Mouse (Mus musculus): ENCODE data around the gene Ripply1. TPM values are rescaled to one million over a fixed set of nuclear protein-coding genes. Genes with fewer than 3 reads are reported as not detected.

The Ripply1 gene
- total RNA-seq (2021): not detected

DNA sequence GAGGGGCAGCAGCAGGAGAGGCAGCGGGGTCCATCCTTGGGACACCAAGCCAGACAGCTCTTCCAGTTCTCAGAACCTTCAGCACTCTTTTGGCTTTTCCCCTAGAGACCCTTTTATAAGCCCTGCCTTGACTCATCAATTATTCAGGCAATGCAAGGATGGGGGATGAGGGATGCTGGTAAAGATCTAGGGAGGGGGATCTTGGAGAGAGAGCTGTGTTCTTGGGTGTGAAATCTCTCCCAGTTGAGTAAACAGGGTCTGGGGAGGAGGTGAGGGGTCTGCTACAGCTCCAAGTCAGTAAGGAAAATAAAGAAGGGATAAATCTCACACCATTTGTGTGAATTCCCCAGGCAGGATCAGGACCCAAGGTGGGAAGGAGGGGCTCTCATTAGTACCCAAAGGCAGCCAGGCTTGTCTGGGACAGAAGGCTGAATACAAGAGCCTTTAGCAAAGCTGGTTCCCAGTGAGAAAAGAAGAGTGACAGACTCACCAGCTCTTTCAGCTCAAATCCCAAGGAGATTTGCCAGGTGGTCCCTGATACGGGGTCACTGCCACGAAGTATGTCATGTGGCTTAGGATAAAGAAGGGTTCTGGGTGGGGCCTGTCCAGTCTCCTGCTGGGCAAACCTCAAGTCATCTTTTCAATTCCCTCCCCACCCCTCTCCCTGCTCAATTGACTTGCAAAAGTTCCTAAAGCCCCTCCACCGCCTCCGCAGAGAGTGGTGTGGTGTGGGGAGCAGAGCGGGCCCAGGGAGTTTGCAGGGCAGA, at the start of gene Ripply1:
Ripply1 (minus strand) TSS at position 76 of the 767 bp plus-strand sequence.
- DNase-seq: no peak

DNA sequence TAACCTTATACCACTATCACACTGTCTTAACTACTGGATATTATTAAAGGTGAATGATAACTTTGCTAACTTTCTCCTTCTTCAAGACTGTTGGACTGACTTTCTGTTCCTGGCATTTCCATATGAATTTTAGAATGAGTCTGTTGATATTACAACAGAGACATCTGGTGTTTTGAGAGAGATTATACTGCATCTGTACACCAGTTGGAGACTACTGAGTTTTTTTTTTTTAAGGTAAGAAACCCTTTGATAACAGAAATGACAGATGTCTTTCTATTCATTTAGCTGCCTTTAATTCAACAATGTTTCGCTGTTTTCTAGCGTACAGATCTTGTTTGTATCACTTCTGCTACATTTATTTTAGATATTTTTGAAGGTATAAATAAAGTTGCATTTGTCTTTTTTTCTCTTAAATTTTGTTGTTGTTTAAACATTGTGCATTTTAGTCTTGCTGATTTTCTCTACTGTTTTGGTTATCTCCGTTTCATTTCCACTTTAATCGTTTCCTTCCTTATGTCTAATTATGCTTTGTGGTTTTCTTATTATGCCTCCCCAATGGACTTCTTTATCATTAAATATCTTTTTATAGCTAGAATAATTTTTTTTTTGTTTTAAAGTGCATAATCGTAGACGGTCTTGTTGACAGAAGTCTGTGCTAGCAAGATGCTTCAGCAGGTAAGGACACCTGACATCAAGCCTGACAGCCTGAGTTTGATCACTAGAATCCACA, 46.4 kb upstream of the Ripply1 start:
- no peak for DNase-seq

DNA sequence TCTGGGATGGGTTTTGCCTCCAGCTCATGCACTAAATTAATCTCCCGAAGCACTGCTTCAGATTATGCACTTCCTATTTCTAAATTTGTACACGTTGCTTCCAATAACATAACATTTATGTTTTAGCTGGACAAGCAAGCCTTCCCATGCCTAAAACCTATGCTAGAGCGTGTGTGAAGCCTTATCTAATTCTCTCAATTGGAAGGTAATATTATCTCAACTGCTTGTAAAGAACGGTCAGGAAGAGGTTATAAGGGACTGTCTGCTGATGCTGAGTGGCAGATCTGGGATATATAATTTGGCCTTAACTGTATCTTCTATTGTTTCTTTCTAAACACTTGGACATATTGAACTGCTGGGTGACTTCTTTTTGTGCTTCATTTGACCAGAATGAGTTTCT, 44.8 kb upstream of the Ripply1 start:
- DNase-seq: no peak

DNA sequence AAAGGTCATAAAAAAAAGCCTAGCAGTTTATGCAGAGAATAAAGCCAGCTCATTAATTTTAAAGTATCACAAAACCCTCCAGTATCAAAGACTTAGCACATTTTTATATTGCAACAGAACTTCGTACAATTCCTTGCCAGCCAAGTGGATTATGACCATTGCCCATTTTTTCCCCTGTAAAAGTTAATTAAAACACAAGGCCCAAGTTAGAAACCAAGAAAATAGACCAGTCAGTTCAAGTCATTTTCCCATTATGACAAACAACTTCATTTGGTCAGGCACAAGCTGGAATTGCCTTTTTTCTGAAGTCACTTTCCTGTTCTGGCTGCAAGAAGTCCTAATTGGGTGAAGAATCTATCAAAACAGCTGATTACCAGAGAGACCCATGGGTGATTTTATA, 43.2 kb upstream of the Ripply1 start:
- DNase-seq: no peak

DNA sequence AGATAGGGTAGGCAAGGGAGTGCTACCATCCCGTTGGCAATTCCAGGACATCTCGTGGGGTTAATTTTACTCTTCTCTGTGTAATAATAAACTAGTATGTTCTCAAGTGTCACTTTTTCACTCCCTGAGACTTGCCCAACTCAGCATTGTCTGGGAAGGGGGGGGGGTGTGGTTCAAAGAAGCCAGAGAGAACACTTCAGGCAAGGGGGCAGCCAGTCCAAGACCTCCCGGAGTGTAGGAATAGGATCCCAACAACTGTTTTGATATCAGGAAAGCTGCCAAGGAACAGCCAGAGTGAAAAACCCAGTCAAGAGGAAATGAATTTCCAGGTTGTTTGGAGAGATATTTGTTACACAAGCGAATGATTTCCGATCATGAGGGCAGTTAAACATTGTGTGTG, 33.0 kb upstream of the Ripply1 start:
- DNase-seq: no peak

DNA sequence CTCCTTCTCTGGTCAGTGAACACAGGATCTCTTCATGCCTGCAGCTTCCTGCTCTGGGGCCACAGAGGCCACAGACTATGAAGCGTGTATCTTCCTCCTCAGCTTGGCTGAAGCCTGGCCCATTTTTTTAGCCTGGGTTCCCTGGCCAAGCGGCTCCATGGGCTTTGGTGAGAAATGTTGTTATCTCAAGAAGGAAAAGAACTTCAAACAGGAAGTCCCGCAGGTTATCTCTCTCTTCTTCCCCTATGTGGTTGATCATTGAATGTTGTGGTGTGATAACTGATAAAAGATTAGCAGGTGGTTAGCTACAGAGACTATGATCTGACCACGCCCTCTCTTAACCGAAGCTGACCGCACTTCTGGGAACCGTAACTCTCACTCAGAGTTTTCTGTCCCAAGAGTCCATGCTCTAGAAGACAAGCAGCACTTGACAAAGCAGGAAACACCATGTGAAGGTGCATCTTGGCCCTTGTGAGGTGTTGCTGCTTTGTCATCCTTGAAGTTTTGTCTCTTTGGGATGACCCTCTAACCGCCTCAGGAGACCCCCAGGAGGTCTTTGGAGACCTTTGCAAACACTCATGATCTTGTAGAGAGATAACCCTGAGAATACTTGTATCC, 32.0 kb upstream of the Ripply1 start:
- DNase-seq: no peak

DNA sequence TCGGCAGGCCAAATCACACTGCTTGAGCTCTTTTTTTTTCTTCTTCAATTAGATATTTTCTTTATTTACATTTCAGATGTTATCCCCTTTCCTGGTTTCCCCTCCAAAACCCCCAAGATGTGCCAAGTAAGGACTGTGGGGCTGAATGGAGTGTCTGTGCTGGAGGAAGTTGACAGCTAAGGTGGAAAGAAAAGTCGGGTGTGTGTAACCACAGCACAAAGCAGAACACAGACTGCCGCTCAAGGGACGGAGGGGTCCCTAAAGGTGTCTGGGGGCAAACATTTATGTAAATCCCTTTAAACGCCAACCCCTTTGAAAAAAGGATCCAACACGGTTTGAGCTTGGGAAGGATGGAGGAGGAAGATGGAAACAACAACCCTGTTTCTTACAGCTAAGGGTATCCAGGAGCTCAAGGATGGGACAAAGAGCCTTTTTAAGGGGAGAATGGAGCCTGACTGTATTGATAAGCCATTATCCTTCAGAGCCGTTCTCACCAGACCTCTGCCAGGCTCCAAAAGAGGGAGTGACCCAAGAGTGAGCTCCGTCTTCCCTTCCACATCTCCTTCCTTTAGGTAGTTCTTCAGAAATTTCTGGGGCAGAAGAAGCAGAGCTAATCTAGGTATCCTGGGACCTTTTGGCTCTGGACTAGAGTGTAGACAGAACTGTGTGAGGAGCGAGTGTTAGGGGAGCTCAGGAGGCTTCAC, 31.3 kb upstream of the Ripply1 start:
- no peak for DNase-seq

DNA sequence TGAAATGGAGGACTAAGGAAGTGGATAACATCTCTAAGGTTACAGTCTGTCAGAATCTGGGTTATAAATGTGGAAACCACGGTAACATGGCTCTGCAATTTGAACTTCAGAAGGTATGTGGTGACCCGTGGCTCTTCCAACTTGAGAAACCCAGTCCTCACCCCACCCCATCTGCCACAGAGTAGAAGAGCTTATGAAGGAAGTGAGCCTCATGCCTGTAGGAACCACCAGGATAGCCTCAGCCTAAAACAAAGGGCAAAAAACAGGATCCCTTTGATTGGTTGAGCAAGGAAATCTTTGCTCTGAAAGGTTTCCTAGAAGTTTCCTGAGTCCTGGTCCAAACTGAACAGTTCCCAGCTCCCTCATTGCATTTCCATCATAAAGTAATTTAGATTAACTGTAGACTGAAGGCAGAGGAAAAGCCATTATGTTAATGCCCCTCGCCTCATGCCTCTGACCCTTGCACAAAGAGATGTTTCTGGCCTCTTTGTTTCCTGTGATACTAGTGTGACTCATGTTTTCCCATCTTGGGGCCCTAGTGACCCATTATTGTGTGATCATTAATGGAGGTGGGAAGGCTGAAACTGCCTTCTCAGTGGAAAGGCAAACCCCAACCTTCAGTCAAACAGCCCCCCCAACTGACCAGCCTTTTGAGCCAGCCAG, 30.6 kb upstream of the Ripply1 start:
- no peak for DNase-seq

DNA sequence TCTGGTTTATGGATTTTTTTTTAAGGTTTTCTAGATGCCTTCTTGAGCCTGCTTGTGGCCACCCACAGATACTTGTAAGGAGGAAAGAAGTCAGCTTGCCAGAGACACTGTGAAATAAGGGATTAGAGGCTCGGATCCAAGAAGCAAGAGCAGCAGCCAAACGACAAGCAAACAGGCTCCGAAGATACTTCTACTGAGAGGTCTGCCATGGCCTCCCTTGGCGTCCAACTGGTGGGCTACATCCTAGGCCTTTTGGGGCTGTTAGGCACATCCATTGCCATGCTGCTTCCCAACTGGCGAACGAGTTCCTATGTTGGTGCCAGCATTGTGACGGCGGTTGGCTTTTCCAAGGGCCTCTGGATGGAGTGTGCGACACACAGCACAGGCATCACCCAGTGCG, 26.3 kb upstream of the Ripply1 start:
- no peak for DNase-seq

DNA sequence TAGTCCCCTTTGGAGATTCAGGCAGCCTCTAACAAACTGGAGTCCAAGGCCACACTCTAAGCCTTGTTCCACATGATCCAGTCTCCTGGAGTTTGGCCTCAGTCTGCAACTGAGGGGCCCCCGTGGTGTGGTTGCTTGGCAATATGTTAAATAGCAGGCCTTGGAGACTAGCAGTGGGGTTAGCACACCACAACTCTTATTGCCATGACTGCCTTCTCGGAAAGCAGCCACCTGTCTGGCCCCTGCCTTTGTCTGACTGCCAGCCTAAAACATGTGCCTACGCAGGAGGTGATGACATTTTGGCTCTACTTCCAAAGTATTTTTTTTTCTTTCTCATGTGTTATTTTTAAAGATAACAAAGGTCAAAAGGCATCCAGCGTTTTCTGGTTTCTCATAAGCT, 25.9 kb upstream of the Ripply1 start:
- no peak for DNase-seq

DNA sequence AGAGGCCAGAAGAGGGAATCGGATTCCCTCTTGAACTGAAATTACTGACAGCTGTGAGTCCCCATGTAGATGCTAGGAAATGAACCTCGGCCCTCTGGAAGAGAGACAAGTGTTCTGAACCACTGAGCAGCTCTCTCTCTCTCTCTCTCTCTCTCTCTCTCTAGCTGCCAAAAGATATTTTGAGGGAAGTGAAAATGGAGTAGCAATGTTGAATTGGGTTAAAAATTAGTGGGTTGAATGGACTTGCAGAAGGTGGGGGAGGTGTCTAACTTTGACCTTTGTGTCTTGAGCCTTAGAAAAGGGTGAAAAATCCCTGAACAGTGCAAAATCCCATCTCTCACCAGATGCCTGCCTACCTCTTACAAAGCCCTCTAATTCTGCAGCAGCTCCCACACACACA, 25.2 kb upstream of the Ripply1 start:
- no peak for DNase-seq

DNA sequence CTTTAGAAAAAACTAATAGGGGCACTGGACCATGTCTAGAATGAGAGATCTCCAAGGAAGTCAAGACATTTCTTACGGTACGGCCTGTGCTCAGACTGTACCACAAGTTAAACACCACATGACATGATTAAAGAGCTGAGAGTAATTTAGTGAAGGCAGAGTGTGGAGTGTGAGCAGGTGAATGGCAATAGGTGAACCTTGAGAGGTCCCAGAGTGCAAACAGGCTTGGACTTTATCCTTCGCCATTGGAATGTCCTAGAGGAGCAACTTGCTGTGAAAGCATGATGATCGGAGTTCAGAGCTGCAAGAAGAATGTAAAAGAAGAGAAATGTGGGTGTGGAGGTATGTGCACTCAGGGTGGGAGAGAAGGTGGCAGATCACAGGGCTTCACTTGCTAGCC, 23.8 kb upstream of the Ripply1 start:
- DNase-seq: no peak

DNA sequence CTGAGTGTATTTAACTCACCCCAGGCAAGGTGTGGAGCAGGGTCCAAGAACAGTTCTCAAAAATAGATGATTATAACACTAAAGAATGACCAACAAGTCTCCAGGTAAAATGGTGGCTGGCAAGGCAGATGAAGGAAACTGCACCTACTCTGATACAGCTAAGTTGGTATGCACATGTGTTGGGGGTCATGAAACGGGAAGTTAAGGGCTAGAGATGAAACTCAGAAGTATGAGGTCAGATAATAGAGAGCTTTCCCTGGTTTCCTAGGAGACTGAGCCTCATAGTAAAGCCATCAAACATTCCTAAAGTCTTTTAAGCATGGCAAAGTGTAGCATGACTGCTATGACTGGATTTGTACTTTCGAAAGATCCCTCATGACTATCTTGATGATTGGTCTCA, 20.9 kb upstream of the Ripply1 start:
- DNase-seq: no peak

DNA sequence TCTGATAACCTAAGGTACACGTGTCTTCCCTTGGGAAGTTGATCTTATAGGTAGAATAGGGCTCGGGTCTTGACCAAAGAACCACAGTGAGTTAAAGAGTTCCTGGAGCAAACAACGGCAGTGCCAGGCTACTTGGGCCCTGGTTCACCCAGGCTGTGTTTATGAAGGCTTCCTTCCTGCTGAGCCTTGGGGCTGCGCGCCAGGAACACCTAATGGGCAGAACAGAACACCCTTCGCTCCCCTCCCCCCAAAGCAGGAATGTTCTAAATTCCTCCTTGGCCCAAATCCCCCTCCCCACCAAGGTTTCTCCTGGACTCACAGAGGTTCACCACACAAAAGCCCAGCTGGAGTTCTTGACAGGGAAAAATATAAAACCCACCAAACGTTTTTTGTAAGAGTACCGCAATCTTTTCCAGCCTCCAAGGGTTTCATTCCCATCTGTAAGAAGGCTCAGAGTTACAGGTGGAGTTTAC, 18.3 kb upstream of the Ripply1 start, which contains the start of gene Cldn2:
Cldn2 (plus strand) TSS at position 423 of the 473 bp plus-strand sequence.
- DNase-seq: no peak

DNA sequence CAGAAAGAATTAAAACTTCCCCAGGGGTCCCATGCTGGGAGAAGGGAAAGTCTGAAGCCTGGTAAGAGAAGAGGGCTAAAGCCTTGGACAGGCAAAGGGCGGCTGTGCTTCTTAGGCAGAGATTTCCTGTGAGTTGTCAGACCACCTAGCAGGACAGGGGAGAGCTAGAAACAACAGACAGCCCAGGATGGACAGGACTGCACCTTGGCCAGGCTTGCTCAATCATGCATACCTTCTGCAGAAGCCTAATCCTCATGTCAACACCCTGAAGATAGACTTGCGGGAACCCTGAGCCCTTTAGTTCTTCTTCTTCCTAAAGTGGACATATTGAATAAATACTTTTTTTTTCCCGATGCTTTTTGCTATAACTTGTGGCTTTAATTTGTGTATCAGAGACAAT, 17.8 kb upstream of the Ripply1 start:
- no peak for DNase-seq

DNA sequence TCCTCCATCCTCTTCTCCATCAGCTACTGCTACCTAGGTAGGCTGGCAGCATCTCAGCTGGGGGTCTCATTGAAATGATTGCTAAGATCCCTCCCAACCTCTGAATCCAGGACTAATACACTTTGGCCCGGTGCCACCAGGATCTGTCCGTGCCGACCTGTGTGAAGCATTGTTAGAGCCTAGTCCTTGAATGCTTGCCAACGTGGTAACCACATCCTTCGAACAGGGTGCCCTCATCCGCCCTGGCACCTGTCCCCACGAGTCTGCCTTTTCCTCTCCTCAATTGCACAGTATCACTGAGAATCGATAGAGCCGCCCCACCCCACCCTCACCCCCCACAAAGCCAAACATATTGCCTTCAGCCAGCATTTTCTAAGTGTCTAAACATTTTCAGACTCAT, 15.7 kb upstream of the Ripply1 start:
- no peak for DNase-seq

DNA sequence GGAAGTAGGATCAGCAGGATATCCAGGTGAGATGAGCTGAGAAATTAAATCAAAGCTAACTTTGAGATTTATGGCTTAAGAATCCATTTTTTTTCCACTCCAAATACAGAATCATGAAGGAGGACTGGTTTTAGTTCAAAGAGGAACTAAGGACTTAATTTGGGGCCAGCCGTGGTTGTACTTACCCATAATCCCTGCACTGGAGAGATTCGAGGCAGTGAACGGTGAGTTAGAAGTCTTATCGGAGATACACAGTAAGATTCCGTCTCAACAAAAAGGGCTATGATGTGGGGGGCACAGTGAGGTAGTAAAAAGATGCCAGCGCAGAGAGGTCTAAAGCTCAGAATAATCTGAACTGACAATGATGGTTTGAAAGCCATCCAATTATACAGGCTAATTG, 13.9 kb upstream of the Ripply1 start:
- no peak for DNase-seq

DNA sequence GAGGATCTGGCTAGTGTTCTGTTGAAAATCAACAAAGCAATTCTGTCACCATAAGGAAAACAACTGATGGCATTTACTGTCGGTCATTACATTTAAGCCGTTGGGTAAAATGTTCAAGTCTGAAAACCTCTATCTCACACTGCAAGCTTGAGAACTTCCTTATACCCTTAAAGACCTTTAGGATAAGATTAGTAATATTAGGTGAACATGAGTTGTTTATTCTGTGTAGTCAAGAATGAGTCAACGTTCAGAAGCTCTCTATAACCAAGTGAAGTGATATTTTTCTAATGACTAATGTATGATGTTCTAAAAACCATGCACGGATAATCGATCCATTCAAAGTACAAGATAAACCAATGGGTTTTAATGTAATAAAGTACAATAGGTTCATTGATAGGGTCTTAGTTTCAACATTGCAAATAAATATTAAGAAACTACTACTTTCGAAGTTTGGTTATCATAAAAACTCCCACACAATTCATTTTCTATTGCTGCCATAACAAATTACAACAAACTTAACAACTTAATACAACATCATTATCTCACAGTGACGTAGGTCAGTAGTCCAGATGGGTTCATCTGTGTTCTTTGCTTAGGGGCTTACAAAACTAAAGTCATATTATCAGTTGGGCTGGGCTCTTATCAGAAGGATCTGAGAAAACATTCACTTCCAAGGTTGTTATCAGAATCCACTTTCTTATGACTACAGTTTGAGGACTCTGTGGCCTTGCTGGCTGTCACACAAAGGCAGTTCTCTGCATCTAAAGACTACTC, 12.1 kb upstream of the Ripply1 start:
- DNase-seq: no peak

DNA sequence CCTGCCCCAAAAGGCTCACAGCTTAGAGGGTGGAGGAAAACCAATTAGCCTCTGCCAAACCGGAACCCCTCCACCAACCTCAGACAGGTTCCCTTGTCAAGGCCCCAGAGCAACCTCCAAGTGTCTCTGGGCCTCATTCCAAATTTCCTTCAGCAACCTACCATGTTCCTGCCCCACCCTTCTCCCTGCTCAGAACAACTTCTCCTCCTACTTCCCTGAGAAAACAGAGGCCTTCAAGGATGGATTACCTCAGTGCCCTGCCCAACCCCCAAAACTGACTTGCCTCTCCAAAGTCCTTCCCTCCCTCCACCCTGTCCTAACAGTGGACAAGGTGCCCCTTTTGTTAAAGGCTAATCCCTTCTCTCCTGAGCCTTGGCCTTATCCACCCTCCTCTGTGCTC, 3.6 kb upstream of the Ripply1 start:
- DNase-seq: no peak

DNA sequence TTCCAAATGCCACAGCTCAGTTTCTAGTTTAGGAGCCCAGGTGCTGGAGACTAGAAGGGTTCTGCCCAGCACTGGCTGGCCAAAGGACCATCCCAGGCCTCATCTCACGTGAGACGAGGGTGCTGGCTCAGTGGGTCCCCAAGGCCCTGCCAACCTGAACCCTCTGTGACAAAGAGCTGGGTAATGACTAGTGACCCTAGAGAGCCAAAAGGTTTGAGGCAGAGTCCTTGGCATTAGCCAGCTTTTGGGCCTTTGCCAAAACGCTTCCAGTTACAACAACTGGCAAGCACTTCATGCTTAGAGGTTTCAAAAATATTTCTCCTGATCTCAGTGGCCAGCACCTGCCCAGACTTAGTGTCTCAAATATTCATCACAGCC, 881 bp upstream of the Ripply1 start:
- DNase-seq: peak; percentile 37

DNA sequence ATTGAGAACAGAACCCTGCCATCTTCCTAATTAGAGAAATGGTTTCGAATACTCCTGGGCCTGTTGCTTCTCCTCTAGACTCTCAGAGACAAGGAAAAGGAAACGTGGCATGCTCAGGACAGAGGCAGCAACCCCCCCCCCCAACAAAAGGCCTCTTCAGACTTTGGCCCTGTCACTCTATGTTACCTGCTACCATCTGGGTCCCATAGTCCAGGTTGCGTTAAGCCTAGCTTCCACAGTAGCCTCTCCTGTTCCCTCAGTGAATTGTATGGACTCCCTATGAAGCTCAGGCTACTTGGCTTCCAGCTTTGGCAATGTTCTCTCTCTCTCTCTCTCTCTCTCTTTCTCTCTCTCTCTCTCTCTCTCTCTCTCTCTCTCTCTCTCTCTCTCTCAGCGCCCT, 590 bp downstream of the Ripply1 start:
- no peak for DNase-seq

DNA sequence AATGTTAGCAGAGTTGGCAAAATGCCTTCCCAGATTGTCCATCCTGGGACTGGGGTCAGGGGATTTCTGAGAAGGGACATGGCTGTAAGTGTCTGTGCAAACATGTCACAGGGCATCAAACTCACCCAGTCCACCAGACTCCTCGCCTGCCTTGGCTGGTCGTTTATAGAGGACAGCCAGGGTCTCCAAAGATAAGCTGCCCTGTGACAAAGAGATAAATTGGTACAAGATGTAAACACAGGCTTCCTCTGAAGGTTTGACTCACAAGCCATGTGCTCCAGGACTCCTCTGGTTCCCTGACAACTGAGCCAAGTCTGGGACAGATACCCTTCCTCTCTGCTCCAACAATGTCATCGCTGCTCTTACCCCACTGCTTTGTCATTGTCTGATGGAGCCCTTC, 1.2 kb downstream of the Ripply1 start:
- no peak for DNase-seq

Measured in heart, postnatal 4 days (tissue).